Mouse (Mus musculus): ENCODE measurements around the gene Nrxn3. TPM values are rescaled to one million over a fixed set of nuclear protein-coding genes. Genes with fewer than 3 reads are reported as not detected.

Nrxn3 gene
- polyA plus RNA-seq, 1 experiment = 3.0 TPM

- H3K4me2 ChIP-seq (ENCODE audit: low read depth) = no peak overlapping the region
- no peak overlapping the region for H3K4me3 ChIP-seq
- no peaks in the 10 kb centered on the region for H3K36me3 ChIP-seq (ENCODE audit: control insufficient read depth, insufficient read depth)
- H3ac ChIP-seq (ENCODE audit: control insufficient read depth, insufficient read length) = no peak overlapping the region
- H3K27me3 ChIP-seq (ENCODE audit: control insufficient read depth, insufficient read depth, insufficient read length) = no peaks in the 10 kb centered on the region
- no peak for TF ChIP-seq MYOG (IDR thresholded peaks at IDR 0.05; ENCODE audit: control insufficient read depth in 1 of 3, insufficient read depth in 1 of 3, insufficient read length in 2 of 3, low read depth in 2 of 3)
- TF ChIP-seq MYOD1 (IDR thresholded peaks at IDR 0.05; ENCODE audit: control insufficient read depth in 1 of 3, insufficient read length in 2 of 3, low read depth in 2 of 3) = no peak
- no peak for TF ChIP-seq TCF3 (IDR thresholded peaks at IDR 0.05; ENCODE audit: insufficient read length, low read depth)
- TF ChIP-seq USF1 (IDR thresholded peaks at IDR 0.05; ENCODE audit: low read depth) = no peak
- no peak for TF ChIP-seq POLR2A (IDR thresholded peaks at IDR 0.05; ENCODE audit: insufficient read length, low read depth)
- no peak for TF ChIP-seq SRF (IDR thresholded peaks at IDR 0.05; ENCODE audit: control insufficient read depth, insufficient read length, low read depth)
- TF ChIP-seq POLR2AphosphoS2 (IDR thresholded peaks at IDR 0.05; ENCODE audit: insufficient read length, low read depth) = no peak
- no peak for TF ChIP-seq CEBPB (IDR thresholded peaks at IDR 0.05; ENCODE audit: insufficient read depth, poor library complexity, severe bottlenecking)
- TF ChIP-seq REST (IDR thresholded peaks at IDR 0.05; ENCODE audit: insufficient read depth, insufficient read length) = no peak
- TF ChIP-seq E2F4 (IDR thresholded peaks at IDR 0.05; ENCODE audit: insufficient read depth) = no peak
- TF ChIP-seq TCF12 (IDR thresholded peaks at IDR 0.05; ENCODE audit: insufficient read depth, poor library complexity, severe bottlenecking) = no peak
- TF ChIP-seq MAX (IDR thresholded peaks at IDR 0.05; ENCODE audit: low read depth) = no peak
- no peaks in the 10 kb centered on the region for H3K79me2 ChIP-seq (ENCODE audit: control insufficient read depth, insufficient read depth)
Observed at GRCm38 (mm10) chr12:88778036-88778435, 55.4 kb downstream of the Nrxn3 start.

GRCm38 (mm10) chr12:88784199-88785147, 61.8 kb downstream of the Nrxn3 start:
- H3K4me3 ChIP-seq = no peak overlapping the region
- no peak for TF ChIP-seq CEBPB (IDR thresholded peaks at IDR 0.05; ENCODE audit: insufficient read depth, poor library complexity, severe bottlenecking)
- no peak for TF ChIP-seq MAX (IDR thresholded peaks at IDR 0.05; ENCODE audit: low read depth)
- no peak for TF ChIP-seq REST (IDR thresholded peaks at IDR 0.05; ENCODE audit: insufficient read depth, insufficient read length)
- no peak for TF ChIP-seq MYOD1 (IDR thresholded peaks at IDR 0.05; ENCODE audit: control insufficient read depth in 1 of 3, insufficient read length in 2 of 3, low read depth in 2 of 3)
- TF ChIP-seq TCF3 (IDR thresholded peaks at IDR 0.05; ENCODE audit: insufficient read length, low read depth) = no peak
- no peak for TF ChIP-seq SRF (IDR thresholded peaks at IDR 0.05; ENCODE audit: control insufficient read depth, insufficient read length, low read depth)
- TF ChIP-seq E2F4 (IDR thresholded peaks at IDR 0.05; ENCODE audit: insufficient read depth) = no peak
- no peak for TF ChIP-seq MYOG (IDR thresholded peaks at IDR 0.05; ENCODE audit: control insufficient read depth in 1 of 3, insufficient read depth in 1 of 3, insufficient read length in 2 of 3, low read depth in 2 of 3)
- no peaks in the 10 kb centered on the region for H3K36me3 ChIP-seq (ENCODE audit: control insufficient read depth, insufficient read depth)
- no peak overlapping the region for H3ac ChIP-seq (ENCODE audit: control insufficient read depth, insufficient read length)
- H3K4me2 ChIP-seq (ENCODE audit: low read depth) = no peak overlapping the region
- H3K79me2 ChIP-seq (ENCODE audit: control insufficient read depth, insufficient read depth) = no peaks in the 10 kb centered on the region
- H3K27me3 ChIP-seq (ENCODE audit: control insufficient read depth, insufficient read depth, insufficient read length) = no peaks in the 10 kb centered on the region

GRCm38 (mm10) chr12:88793314-88793713, 70.6 kb downstream of the Nrxn3 start:
- no peaks in the 10 kb centered on the region for H3K79me2 ChIP-seq (ENCODE audit: control insufficient read depth, insufficient read depth)
- H3ac ChIP-seq (ENCODE audit: control insufficient read depth, insufficient read length) = no peak overlapping the region
- no peaks in the 10 kb centered on the region for H3K36me3 ChIP-seq (ENCODE audit: control insufficient read depth, insufficient read depth)
- no peak for TF ChIP-seq POLR2AphosphoS2 (IDR thresholded peaks at IDR 0.05; ENCODE audit: insufficient read length, low read depth)
- H3K27me3 ChIP-seq (ENCODE audit: control insufficient read depth, insufficient read depth, insufficient read length) = no peaks in the 10 kb centered on the region
- no peak overlapping the region for H3K4me3 ChIP-seq
- no peak overlapping the region for H3K4me2 ChIP-seq (ENCODE audit: low read depth)

GRCm38 (mm10) chr12:88800990-88801655, 78.4 kb downstream of the Nrxn3 start:
- no peak overlapping the region for H3K4me3 ChIP-seq
- H3K79me2 ChIP-seq (ENCODE audit: control insufficient read depth, insufficient read depth) = no peaks in the 10 kb centered on the region

More at GRCm38 (mm10) chr12:88800990-88801655, 78.4 kb downstream of the Nrxn3 start:
- Histone ChIP-seq H3K27me3 (ENCODE audit: control insufficient read depth, insufficient read depth, insufficient read length) (no peaks in the 10 kb centered on the region), H3K36me3 (ENCODE audit: control insufficient read depth, insufficient read depth) (no peaks in the 10 kb centered on the region), H3ac (ENCODE audit: control insufficient read depth, insufficient read length) (no peak overlapping the region), H3K4me2 (ENCODE audit: low read depth) (no peak overlapping the region)
- TF ChIP-seq MYOD1 (IDR thresholded peaks at IDR 0.05; ENCODE audit: control insufficient read depth in 1 of 3, insufficient read length in 2 of 3, low read depth in 2 of 3) (no peak), CEBPB (IDR thresholded peaks at IDR 0.05; ENCODE audit: insufficient read depth, poor library complexity, severe bottlenecking) (no peak), MYOG (IDR thresholded peaks at IDR 0.05; ENCODE audit: control insufficient read depth in 1 of 3, insufficient read depth in 1 of 3, insufficient read length in 2 of 3, low read depth in 2 of 3) (no peak), SRF (IDR thresholded peaks at IDR 0.05; ENCODE audit: control insufficient read depth, insufficient read length, low read depth) (no peak), POLR2A (IDR thresholded peaks at IDR 0.05; ENCODE audit: insufficient read length, low read depth) (no peak), POLR2AphosphoS2 (IDR thresholded peaks at IDR 0.05; ENCODE audit: insufficient read length, low read depth) (no peak), MAX (IDR thresholded peaks at IDR 0.05; ENCODE audit: low read depth) (no peak), TCF12 (IDR thresholded peaks at IDR 0.05; ENCODE audit: insufficient read depth, poor library complexity, severe bottlenecking) (no peak), REST (IDR thresholded peaks at IDR 0.05; ENCODE audit: insufficient read depth, insufficient read length) (no peak), TCF3 (IDR thresholded peaks at IDR 0.05; ENCODE audit: insufficient read length, low read depth) (no peak), E2F4 (IDR thresholded peaks at IDR 0.05; ENCODE audit: insufficient read depth) (no peak), USF1 (IDR thresholded peaks at IDR 0.05; ENCODE audit: low read depth) (no peak)
